Mouse (Mus musculus): ENCODE results near the gene Srpr. TPM values are rescaled to one million over a fixed set of nuclear protein-coding genes. Genes with fewer than 3 reads are reported as not detected.

The Srpr gene
- polyA plus RNA-seq, 1 experiment from 2014 or later: 129 TPM

DNA sequence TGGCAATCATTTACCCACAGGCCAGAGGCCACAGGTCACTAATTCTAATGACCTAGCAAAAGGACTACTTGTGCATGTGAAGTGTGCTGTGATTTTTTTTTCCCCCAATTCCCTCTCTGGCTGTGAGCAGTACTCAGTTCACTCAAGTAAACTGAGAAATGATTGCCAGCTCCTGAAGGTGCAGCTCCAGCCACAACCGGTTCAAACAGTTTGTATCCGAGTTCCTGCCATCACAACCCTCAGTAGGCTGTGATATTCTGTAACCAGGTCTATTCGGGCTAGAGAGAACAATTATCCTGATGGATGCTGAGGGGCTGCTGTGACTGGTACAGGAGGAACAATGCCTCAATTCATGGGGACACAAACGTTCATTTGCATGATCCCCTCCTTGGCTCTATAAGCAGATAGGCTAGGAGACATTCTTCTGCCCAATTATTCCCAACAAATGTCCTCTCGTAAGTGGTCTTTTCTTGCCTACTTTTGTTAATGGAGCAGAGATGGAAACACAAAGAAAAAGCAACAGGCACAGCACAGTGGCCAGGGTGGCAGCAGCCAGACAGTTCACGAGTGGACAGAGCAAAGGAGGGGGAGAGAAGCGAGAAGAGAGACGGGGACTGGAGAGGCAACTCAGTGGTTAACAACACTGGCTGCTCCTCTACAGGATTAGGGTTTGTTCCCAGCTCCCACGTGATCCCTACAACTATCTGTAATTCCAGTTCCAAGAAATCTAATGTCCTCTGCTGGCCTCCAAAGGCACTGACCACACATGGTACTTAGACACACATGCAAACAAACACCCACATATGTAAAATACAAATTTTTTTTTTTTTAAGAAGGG lies 33.0 kb upstream of the Srpr start:
- no peak overlapping the region for H3K4me3 ChIP-seq
- no peak overlapping the region for H3K27ac ChIP-seq
- no peak overlapping the region for H3K4me2 ChIP-seq
- no peaks in the 10 kb centered on the region for H3K27me3 ChIP-seq
- no peaks in the 10 kb centered on the region for H3K4me1 ChIP-seq
- H3K9ac ChIP-seq: no peak overlapping the region
- H3K9me3 ChIP-seq: no peaks in the 10 kb centered on the region
- peaks cover 19% of the 10 kb centered on the region for H3K36me3 ChIP-seq
- WGBS: 25% methylated on average over 9 of the region's 9 CpGs
- no peak for ATAC-seq (ENCODE audit: insufficient number of reproducible peaks, insufficient read depth, low FRiP score, low TSS enrichment, low read depth)

DNA sequence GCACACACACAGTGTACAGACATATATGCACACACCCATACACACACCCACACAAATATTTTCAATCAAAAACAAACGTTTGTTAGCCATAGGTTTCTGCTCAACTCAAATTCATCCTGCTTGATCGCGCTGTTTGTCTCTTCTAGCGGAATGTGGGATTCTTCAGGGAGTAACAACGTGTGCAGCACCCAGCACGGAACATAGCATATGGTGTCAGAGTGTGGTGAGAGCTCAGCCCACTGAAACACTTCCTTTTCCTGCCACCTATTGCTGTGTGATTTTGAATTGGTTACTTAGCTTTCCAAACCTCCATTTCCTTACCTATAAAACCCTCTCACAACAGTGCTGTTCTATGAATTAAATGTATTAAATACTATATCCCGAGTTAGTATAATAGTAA lies 29.9 kb upstream of the Srpr start:
- no peaks in the 10 kb centered on the region for H3K27me3 ChIP-seq
- no peak overlapping the region for H3K4me2 ChIP-seq
- peaks cover 11% of the 10 kb centered on the region for H3K4me1 ChIP-seq
- H3K9me3 ChIP-seq: no peaks in the 10 kb centered on the region
- H3K9ac ChIP-seq: no peak overlapping the region
- H3K27ac ChIP-seq: no peak overlapping the region
- WGBS: 93% methylated on average over 7 of the region's 7 CpGs
- peaks cover 13% of the 10 kb centered on the region; the same call in 1 of the 2 replicates for H3K36me3 ChIP-seq
- ATAC-seq (ENCODE audit: insufficient number of reproducible peaks, insufficient read depth, low FRiP score, low TSS enrichment, low read depth): no peak
- no peak overlapping the region for H3K4me3 ChIP-seq

DNA sequence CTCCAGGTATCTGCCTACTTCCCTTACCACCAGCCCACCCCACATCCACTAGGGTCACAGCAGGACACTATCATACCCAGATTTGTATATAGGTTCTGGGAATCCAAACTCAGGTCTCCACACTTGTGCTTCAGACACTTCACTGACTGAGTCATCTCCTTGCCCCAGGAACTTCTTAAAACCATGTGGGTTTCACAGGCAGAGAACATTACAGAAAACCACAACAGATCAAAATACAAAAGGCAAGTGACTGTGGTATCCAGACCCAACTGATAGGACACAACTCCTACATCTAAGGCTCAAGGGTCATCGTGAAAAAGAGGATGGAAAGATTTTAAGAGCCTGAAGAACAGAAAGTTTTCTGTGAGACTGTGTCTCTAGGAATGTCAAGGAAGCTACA lies 26.6 kb upstream of the Srpr start:
- Histone ChIP-seq H3K4me1 (peaks cover 12% of the 10 kb centered on the region), H3K27me3 (no peaks in the 10 kb centered on the region), H3K4me3 (no peak overlapping the region), H3K4me2 (no peak overlapping the region), H3K36me3 (peaks cover 13% of the 10 kb centered on the region; the same call in 1 of the 2 replicates), H3K9me3 (no peaks in the 10 kb centered on the region), H3K9ac (no peak overlapping the region), H3K27ac (no peak overlapping the region)
- ATAC-seq (ENCODE audit: insufficient number of reproducible peaks, insufficient read depth, low FRiP score, low TSS enrichment, low read depth): no peak
- WGBS: 85% methylated on average over 1 of the region's 1 CpGs

DNA sequence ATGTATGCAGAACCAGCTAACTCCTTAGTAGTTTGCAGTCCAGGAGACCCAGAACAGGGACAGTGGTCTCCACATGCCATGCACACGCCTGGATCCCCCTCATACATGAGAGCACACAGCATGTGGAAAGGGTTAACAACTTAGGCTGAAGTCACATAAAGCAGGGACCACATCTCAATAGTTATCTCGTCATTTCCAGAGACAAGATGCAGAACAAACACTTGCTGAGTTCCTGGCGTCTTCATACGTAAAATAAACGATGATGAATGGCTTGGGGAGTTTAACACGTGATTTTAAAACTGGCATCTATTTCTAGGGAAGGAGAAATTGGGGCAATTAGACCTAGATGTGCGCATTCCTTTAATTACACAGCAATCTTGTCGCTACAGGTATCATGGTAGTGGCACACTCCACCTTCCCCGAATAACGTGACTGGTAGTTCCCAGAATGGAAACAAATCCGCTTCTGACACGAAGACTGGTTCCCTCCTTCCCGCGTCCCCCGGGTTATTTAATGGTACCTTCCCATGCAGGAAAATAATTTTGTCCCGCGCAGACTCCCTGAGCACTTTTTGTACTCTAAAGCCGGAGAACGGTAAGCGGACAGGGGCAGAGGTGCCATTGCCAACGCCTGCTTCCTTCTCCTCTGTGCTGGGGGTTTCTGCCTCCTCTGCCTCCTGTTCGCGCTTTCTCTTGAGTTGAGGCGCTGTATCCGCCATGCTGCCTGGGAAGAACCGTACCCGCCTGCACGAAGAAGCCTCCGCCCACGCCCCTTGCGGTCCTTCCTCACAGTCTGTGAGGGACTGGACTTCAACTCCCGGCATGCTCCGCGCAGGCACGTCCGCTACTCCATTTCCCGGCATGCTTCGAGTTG lies 24.5 kb upstream of the Srpr start, which contains the start of gene Dcps:
Dcps (minus strand) TSS at position 811 of the 873 bp plus-strand sequence.
- ATAC-seq (ENCODE audit: insufficient number of reproducible peaks, insufficient read depth, low FRiP score, low TSS enrichment, low read depth): peak; percentile 91
- under 1% methylated on average over 38 of the region's 38 CpGs for WGBS
- H3K9me3 ChIP-seq: no peaks in the 10 kb centered on the region
- no peaks in the 10 kb centered on the region for H3K27me3 ChIP-seq
- peak within 1 kb of the TSS; percentile 76 for H3K9ac ChIP-seq
- H3K4me1 ChIP-seq: peaks cover 12% of the 10 kb centered on the region
- H3K4me3 ChIP-seq: peak within 1 kb of the TSS; percentile 64
- H3K27ac ChIP-seq: peak within 1 kb of the TSS; percentile 91
- peaks cover 5% of the 10 kb centered on the region; the same call in 1 of the 2 replicates for H3K36me3 ChIP-seq
- H3K4me2 ChIP-seq: peak within 1 kb of the TSS; percentile 88

DNA sequence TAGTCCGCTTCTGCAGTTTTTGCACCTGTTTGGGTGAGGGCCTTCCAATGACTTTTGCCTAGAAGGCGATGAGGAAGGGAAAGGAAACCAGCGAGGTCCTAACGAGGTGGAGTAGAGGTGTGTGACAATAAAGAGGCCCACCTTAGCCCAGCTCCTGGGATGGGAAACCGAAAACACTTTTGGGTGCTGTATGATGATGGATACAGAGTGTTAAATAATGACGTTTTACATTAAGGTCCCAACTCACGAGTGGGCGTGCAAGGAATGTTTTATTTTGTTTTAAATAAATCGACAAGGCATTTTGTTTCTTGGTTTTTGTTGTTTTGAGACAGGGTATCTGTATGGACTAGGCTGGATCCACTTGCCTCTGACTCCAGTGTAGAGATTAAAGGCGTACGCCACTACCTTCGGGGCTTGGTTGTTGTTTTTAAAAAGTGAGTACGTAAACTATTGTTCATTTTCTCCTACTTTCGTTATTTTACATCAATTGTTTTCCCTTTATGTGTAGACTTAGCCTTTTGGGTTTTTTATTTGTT lies 23.8 kb upstream of the Srpr start:
- WGBS: 46% methylated on average over 14 of the region's 14 CpGs
- Histone ChIP-seq H3K4me2 (peak overlapping the region; percentile 88), H3K4me1 (peaks cover 12% of the 10 kb centered on the region), H3K36me3 (no peaks in the 10 kb centered on the region), H3K27me3 (no peaks in the 10 kb centered on the region), H3K27ac (peak overlapping the region; percentile 91; the same call in 1 of the 2 replicates), H3K4me3 (peak overlapping the region; percentile 64), H3K9ac (no peak overlapping the region), H3K9me3 (no peaks in the 10 kb centered on the region)
- no peak for ATAC-seq (ENCODE audit: insufficient number of reproducible peaks, insufficient read depth, low FRiP score, low TSS enrichment, low read depth)

DNA sequence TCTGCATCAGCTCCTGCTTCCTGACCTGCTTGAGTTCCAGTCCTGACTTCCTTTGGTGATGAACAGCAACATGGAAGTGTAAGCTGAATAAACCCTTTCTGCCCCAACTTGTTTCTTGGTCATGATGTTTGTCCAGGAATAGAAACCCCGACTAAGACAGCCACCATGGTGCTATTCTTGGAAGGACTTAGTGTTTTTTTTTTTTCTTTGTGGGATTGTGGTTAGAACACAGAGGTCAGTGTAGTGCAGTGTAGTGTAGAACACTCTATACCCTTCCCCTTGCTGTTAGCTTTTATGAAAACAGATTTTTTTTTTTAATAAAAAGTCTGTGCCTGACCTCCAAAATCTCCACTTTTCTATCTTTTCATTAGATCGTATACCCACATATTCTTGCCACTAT lies 17.1 kb upstream of the Srpr start:
- Histone ChIP-seq H3K27me3 (no peaks in the 10 kb centered on the region), H3K36me3 (peaks cover 12% of the 10 kb centered on the region), H3K9me3 (no peaks in the 10 kb centered on the region), H3K27ac (no peak overlapping the region), H3K4me1 (no peaks in the 10 kb centered on the region), H3K4me2 (no peak overlapping the region), H3K4me3 (no peak overlapping the region), H3K9ac (no peak overlapping the region)
- ATAC-seq (ENCODE audit: insufficient number of reproducible peaks, insufficient read depth, low FRiP score, low TSS enrichment, low read depth): no peak
- 83% methylated on average over 2 of the region's 2 CpGs for WGBS

DNA sequence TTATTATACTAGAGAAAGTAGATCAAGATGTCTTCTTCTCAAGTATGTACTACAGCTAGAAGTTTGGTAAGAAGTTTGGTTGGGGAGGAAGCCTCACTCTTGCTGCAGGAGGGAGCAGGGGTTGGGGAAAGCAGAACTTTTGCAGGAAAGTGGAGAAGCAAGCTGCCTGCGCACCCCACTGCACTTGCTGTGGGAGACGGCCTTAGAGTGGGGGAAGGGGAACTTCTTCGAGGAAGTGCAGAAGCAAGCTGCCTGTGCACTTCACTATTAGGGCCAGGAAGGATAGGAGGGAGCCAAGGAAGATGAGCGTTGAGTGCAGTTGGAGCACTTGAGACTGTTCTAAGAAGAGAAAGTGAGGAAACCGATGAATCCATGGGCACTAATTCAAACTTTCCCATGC lies 16.6 kb upstream of the Srpr start:
- Histone ChIP-seq H3K9ac (no peak overlapping the region), H3K4me2 (no peak overlapping the region), H3K27ac (no peak overlapping the region), H3K27me3 (no peaks in the 10 kb centered on the region), H3K4me1 (no peaks in the 10 kb centered on the region), H3K9me3 (no peaks in the 10 kb centered on the region), H3K36me3 (peaks cover 17% of the 10 kb centered on the region), H3K4me3 (no peak overlapping the region)
- no peak for ATAC-seq (ENCODE audit: insufficient number of reproducible peaks, insufficient read depth, low FRiP score, low TSS enrichment, low read depth)
- 69% methylated on average over 5 of the region's 5 CpGs for WGBS

DNA sequence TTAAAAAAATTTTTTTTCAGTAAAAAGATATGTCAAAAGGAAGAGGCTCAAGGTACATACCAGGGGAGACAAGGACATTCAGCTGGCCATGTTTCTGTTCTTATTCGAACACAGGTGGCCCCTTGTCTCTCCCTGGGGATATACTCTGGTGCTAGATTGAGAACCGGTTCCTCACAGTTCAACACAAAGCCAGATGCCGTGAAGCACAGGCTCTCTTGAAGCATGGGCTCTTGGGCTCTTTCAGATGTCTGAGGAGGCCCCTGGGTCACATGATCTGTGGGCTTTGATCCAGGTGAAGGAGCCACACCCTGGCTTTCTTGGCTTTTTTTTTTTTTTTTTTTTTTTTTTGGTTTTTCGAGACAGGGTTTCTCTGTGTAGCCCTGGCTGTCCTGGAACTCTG lies 13.5 kb upstream of the Srpr start:
- H3K4me2 ChIP-seq: no peak overlapping the region
- H3K36me3 ChIP-seq: peaks cover 38% of the 10 kb centered on the region
- H3K27me3 ChIP-seq: no peaks in the 10 kb centered on the region
- WGBS: 74% methylated on average over 4 of the region's 4 CpGs
- H3K27ac ChIP-seq: no peak overlapping the region
- H3K9ac ChIP-seq: no peak overlapping the region
- ATAC-seq (ENCODE audit: insufficient number of reproducible peaks, insufficient read depth, low FRiP score, low TSS enrichment, low read depth): no peak
- H3K4me1 ChIP-seq: no peaks in the 10 kb centered on the region
- H3K4me3 ChIP-seq: no peak overlapping the region
- H3K9me3 ChIP-seq: no peaks in the 10 kb centered on the region

DNA sequence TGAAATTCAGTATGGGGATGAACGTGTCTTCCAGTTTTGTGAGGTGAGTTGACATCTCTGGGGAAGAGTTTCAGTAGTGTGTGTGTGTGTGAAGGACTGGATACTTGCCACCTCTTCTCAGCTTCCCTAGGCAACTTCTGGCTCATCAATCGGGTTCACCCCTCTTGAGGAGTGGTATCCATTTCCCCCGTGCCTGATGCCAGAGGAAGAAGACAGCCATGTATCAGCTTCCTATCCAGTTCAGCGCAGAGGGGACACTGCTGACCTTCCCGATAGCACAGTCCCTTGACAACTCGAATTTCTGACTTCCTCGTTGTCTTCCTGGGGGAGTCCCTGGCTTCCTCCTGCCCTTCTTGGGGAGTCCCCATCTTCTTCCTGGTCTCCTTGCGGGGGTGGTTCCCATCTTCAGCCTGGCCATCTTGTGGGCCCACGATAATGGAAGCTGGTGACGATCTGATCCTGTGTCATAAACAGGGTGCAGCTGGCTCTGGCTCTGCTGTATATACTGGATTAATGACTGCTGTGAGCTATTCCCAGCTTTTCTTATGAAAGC lies 12.5 kb upstream of the Srpr start:
- H3K4me3 ChIP-seq: no peak overlapping the region
- H3K4me2 ChIP-seq: no peak overlapping the region
- no peaks in the 10 kb centered on the region for H3K9me3 ChIP-seq
- peaks cover 40% of the 10 kb centered on the region for H3K36me3 ChIP-seq
- no peak overlapping the region for H3K27ac ChIP-seq
- 89% methylated on average over 10 of the region's 10 CpGs for WGBS
- H3K4me1 ChIP-seq: no peaks in the 10 kb centered on the region
- ATAC-seq (ENCODE audit: insufficient number of reproducible peaks, insufficient read depth, low FRiP score, low TSS enrichment, low read depth): no peak
- H3K9ac ChIP-seq: no peak overlapping the region
- no peaks in the 10 kb centered on the region for H3K27me3 ChIP-seq

DNA sequence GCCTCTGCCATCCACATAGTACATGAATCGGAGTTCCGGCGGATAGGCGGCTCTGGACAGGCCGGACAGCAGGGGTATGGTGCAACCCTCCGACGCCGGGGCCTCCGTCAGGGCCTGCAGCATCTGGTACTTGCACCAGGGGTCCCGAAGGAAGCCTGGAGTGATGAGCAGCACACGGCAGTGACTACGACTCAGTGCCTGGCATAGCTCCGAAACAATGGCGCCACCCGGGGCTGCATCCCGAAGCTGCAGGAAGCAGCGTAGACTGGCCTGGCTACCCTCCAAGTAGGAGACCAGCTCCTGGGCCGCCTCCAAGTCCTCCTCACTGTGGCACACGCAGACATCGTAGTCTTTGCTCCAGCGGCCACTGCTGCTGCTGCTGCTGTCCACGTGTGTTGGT lies 11.3 kb upstream of the Srpr start:
- H3K9me3 ChIP-seq: no peaks in the 10 kb centered on the region
- H3K27ac ChIP-seq: no peak overlapping the region
- WGBS: 76% methylated on average over 22 of the region's 22 CpGs
- ATAC-seq (ENCODE audit: insufficient number of reproducible peaks, insufficient read depth, low FRiP score, low TSS enrichment, low read depth): no peak
- no peak overlapping the region for H3K4me3 ChIP-seq
- peaks cover 40% of the 10 kb centered on the region for H3K36me3 ChIP-seq
- peaks cover 8% of the 10 kb centered on the region for H3K4me1 ChIP-seq
- no peaks in the 10 kb centered on the region for H3K27me3 ChIP-seq
- no peak overlapping the region for H3K9ac ChIP-seq
- H3K4me2 ChIP-seq: no peak overlapping the region

DNA sequence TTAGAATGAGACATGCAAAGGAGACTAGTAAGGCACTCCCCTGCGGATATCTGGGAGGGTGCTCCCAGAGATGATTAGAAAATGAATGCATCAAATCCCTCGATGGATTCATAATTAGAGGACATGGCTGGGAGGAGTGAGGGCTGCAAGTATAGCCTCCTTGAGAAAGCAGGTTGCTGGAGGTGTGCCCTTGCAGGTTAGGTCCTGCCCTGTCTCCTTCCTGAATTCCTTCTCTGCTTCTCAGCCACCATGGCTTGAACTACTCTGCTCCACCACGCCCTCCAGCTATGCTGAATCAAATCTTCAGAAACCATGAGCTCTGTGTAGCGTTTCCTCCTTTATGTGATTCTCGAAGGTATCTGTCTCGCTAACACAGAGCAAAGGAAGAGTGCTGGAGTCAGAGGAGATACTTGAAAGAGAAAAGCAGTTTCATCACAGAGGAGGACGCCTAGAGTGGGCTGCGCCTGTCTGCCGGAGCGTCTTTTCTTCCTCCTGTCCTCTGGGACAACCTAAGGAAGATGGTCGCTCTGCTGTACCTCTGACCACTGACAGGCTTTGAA lies 6.9 kb upstream of the Srpr start:
- H3K4me2 ChIP-seq: no peak overlapping the region
- H3K4me3 ChIP-seq: no peak overlapping the region
- no peak overlapping the region for H3K9ac ChIP-seq
- WGBS: 70% methylated on average over 11 of the region's 11 CpGs
- H3K27ac ChIP-seq: no peak overlapping the region; the same call in 1 of the 2 replicates
- H3K27me3 ChIP-seq: no peaks in the 10 kb centered on the region
- H3K36me3 ChIP-seq: peaks cover 26% of the 10 kb centered on the region
- ATAC-seq (ENCODE audit: insufficient number of reproducible peaks, insufficient read depth, low FRiP score, low TSS enrichment, low read depth): no peak
- no peaks in the 10 kb centered on the region for H3K9me3 ChIP-seq
- peaks cover 8% of the 10 kb centered on the region for H3K4me1 ChIP-seq

All from embryonic facial prominence, embryonic 13.5 days (tissue).